In the genomic region with DNA sequence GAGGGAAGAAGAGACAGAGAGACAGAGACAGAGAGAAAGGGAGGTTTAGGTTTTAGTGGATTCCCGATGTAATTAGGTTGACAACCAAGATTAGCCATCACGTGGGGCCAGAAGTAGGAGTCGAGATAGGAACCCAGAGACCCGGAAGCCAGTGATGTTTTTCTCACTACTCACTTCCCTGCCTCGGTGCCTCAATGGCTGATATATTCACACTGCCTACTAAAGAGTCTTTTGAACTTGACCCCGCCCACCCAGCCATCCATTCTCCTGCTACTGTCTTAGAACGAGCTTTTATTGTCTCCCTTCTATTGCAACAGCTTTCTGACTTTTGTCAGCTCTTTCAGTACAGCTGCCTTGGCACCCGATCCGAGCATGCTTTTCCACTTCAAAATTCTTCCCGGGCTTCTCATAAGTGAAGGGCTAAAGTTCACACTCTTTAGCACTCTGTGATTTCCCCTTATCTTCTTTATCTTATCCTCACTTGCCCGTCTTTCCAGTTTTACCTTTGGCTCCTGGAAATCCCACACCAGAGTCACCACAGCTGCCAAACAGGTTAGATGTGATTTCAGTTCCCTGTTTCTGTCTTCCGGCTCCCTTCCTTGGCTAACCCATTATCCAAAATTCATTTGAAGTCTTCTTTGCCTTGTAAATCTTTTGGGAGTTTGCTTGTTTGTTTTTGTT, we compare ENCODE assay signal across 8 mouse cellular contexts. TPM values are rescaled to one million over a fixed set of nuclear protein-coding genes. Genes with fewer than 3 reads are reported as not detected.
DNase-seq lines count a peak whose midpoint lies in the region; ATAC-seq and TF ChIP-seq lines count a peak whose summit lies in the region.

No protein-coding gene starts in this region.

- no peak overlapping the region for H3K27ac ChIP-seq in heart, embryonic 16.5 days (ENCODE audit: low read length)
- no peak overlapping the region for H3K27ac ChIP-seq in liver, adult 2 months (replicated peaks; ENCODE audit: insufficient read depth, low read depth, low read length)

- H3K9ac ChIP-seq in heart, embryonic 16.5 days (ENCODE audit: low read length), result peak overlapping the region; percentile 49
- no peak overlapping the region for H3K9ac ChIP-seq in liver, adult 2 months (ENCODE audit: low read depth, low read length)

- peaks cover 10% of the 10 kb centered on the region for H3K4me1 ChIP-seq in heart, embryonic 16.5 days (ENCODE audit: control insufficient read depth, insufficient read depth, low read length)
- peaks cover 8% of the 10 kb centered on the region for H3K4me1 ChIP-seq in liver, adult 2 months (ENCODE audit: control insufficient read depth, insufficient read depth, low read length)

- no peaks in the 10 kb centered on the region for H3K9me3 ChIP-seq in heart, embryonic 16.5 days (replicated peaks; ENCODE audit: control insufficient read depth, low read length)

- intact Hi-C loops in gastrocnemius, postnatal 36 days (cut with DNase I), result no loop called here

- TF ChIP-seq POLR2A in liver, adult 2 months (IDR thresholded peaks at IDR 0.05; ENCODE audit: extremely low read depth, insufficient read depth, low read length), result no peak

- peak overlapping the region; percentile 24 for H3K4me3 ChIP-seq in heart, embryonic 16.5 days (ENCODE audit: low read length)
- no peak overlapping the region for H3K4me3 ChIP-seq in liver, adult 2 months (ENCODE audit: insufficient read depth, low read depth, low read length)

- H3K4me2 ChIP-seq in heart, embryonic 16.5 days (ENCODE audit: low read depth, low read length), result peak overlapping the region; percentile 59

- no peaks in the 10 kb centered on the region for H3K36me3 ChIP-seq in heart, embryonic 16.5 days (ENCODE audit: control insufficient read depth, insufficient read depth)
- no peaks in the 10 kb centered on the region for H3K36me3 ChIP-seq in liver, adult 2 months (ENCODE audit: control insufficient read depth, insufficient read depth, low read length)
- H3K36me3 ChIP-seq in splenic B cell, adult 2 months (ENCODE audit: control insufficient read depth, insufficient read depth, low read length, poor library complexity, severe bottlenecking), result no peaks in the 10 kb centered on the region

- no peak for DNase-seq in heart, adult 9 months (ENCODE audit: low spot score in 2 of 2)
- peak; percentile 9 for DNase-seq in WW6 (ENCODE audit: low read depth, low spot score)
- peak; percentile 84 for DNase-seq in liver, adult 2 months (ENCODE audit: extremely low read depth, low read depth, low spot score)
- peak; percentile 15 for DNase-seq in splenic B cell, adult 2 months (ENCODE audit: low read depth, low spot score)
- DNase-seq in cerebellum, postnatal 4 days (ENCODE audit: low spot score in 2 of 2), result no peak
- DNase-seq in ovary, postnatal 10 days (ENCODE audit: low spot score), result no peak
- DNase-seq in gastrocnemius, postnatal 36 days, result no peak

- TF ChIP-seq CTCF in liver, adult 2 months (IDR thresholded peaks at IDR 0.05; ENCODE audit: low read depth, low read length), result no peak

- WGBS in heart, embryonic 16.5 days, result 18% methylated on average over 12 of the region's 12 CpGs
- 19% methylated on average over 12 of the region's 12 CpGs for WGBS in liver, adult 2 months

- H3K79me2 ChIP-seq in liver, adult 2 months (ENCODE audit: control insufficient read depth, insufficient read depth, low read length), result no peaks in the 10 kb centered on the region

- no peaks in the 10 kb centered on the region for H3K27me3 ChIP-seq in heart, embryonic 16.5 days (ENCODE audit: control insufficient read depth, insufficient read depth, low read length)
- no peaks in the 10 kb centered on the region for H3K27me3 ChIP-seq in liver, adult 2 months (ENCODE audit: control insufficient read depth, insufficient read depth, low read length)
- no peaks in the 10 kb centered on the region for H3K27me3 ChIP-seq in splenic B cell, adult 2 months (ENCODE audit: control insufficient read depth, insufficient read depth, low read length, poor library complexity, severe bottlenecking)

- ATAC-seq in heart, embryonic 16.5 days (replicated peaks; ENCODE audit: extremely low read depth, insufficient read depth, low FRiP score), result no peak

RNA-seq across cellular contexts. Expression of gene Tlk1, which starts 13.1 kb away (rescaled TPM):
- polyA plus RNA-seq in heart, embryonic 16.5 days (2015; fragmentation: Nextera tagmentation; extraction: Ambion mirVana), result 19.4 and 19.7 TPM in 2 replicates
- 21.4 and 22.6 TPM in 2 replicates for total RNA-seq in liver, adult 2 months (2014; rRNA removed)
- 5.6 and 6.2 TPM in 2 replicates for polyA plus RNA-seq in liver, adult 2 months (2012; rRNA removed)
- 10 to 100 TPM; 28.9 to 33.9 TPM for total RNA-seq in gastrocnemius, postnatal 36 days (2021)

Comparison
In these comparisons a context has a peak if more than half of its experiments do, and no peak if none do; other contexts are left out.
1. DNase-seq: peak in WW6 (single experiment), liver, adult 2 months (single experiment) and splenic B cell, adult 2 months (single experiment); none in heart, adult 9 months (0 of 2), cerebellum, postnatal 4 days (0 of 2), ovary, postnatal 10 days (single experiment) and gastrocnemius, postnatal 36 days (0 of 2).